Mouse (Mus musculus) embryonic facial prominence, embryonic 15.5 days (tissue): ENCODE results near the gene Zdhhc14. TPM values are rescaled to one million over a fixed set of nuclear protein-coding genes. Genes with fewer than 3 reads are reported as not detected.

Experiments used
- ATAC-seq: fragments of 200-750 bp; cut with Nextera tagmentation; 2 replicates; pipeline ENCODE4 v1.8.0; 2017; ENCODE audit warnings: low read depth, moderate TSS enrichment; ENCODE audit not compliant: insufficient number of reproducible peaks, low FRiP score, low TSS enrichment
- H3K27ac ChIP-seq: fragments of 300-500 bp; sonication (generic); replicated peaks from 2 replicates; pipeline ENCODE4 v1.5.1; 2015; ENCODE audit warnings: mild to moderate bottlenecking, inconsistent platforms
- H3K27me3 ChIP-seq: fragments of 300-500 bp; sonication (generic); 2 replicates; pipeline ENCODE4 v1.6.1; 2015; ENCODE audit warnings: inconsistent platforms
- H3K36me3 ChIP-seq: fragments of 300-500 bp; sonication (generic); 2 replicates; pipeline ENCODE4 v1.6.1; 2015; ENCODE audit warnings: mild to moderate bottlenecking, inconsistent platforms
- H3K4me1 ChIP-seq: fragments of 300-500 bp; sonication (generic); 2 replicates; pipeline ENCODE4 v1.6.1; 2015; ENCODE audit warnings: inconsistent platforms
- H3K4me2 ChIP-seq: fragments of 300-500 bp; sonication (generic); replicated peaks from 2 replicates; pipeline ENCODE4 v1.6.1; 2015; ENCODE audit warnings: mild to moderate bottlenecking, inconsistent platforms
- H3K4me3 ChIP-seq: fragments of 300-500 bp; sonication (generic); replicated peaks from 2 replicates; pipeline ENCODE4 v1.5.1; 2015; ENCODE audit warnings: mild to moderate bottlenecking, inconsistent platforms
- H3K9ac ChIP-seq: fragments of 300-500 bp; sonication (generic); 2 replicates; pipeline ENCODE4 v1.6.1; 2015; ENCODE audit warnings: inconsistent platforms
- H3K9me3 ChIP-seq: fragments of 300-500 bp; sonication (generic); replicated peaks from 2 replicates; pipeline ENCODE4 v1.6.1; 2016; ENCODE audit warnings: inconsistent platforms
- WGBS: fragments of 180-500 bp; shearing (Covaris S2); methylation state at CpG from one replicate; pipeline ENCODE4 v1.1.7; 2015; 5-methylcytosine and 5-hydroxymethylcytosine counted together
- polyA plus RNA-seq: library from polyadenylated mRNA; unstranded; fragments of >200 nt; fragmentation: Nextera tagmentation; extraction: Ambion mirVana; gene quantifications from 2 replicates; pipeline ENCODE4 v1.2.1, GENCODE M21; 2015

Gene Zdhhc14
- polyA plus RNA-seq, 1 experiment from 2014 or later: 5.2 TPM

DNA sequence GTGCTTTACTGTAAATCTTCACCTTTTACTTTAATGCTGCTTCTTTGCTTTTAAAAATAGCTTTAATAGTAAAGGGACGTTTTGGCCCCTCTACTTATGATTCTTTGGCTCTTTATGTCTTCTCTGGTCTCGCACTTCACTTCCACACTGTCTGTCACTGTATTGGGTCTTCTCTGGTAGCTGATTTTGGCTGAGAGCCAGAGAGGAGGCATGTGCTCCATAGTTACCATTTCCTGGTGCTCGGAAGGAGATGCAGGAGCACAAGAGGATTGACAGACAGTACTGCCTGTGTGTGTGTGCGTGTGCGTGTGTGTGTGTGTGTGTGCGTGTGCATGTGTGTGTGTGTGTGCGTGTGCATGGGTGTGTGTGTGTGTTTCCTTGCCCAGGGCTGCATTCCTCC, 14.2 kb downstream of the Zdhhc14 start:
- 43% methylated on average over 7 of the region's 7 CpGs for WGBS

DNA sequence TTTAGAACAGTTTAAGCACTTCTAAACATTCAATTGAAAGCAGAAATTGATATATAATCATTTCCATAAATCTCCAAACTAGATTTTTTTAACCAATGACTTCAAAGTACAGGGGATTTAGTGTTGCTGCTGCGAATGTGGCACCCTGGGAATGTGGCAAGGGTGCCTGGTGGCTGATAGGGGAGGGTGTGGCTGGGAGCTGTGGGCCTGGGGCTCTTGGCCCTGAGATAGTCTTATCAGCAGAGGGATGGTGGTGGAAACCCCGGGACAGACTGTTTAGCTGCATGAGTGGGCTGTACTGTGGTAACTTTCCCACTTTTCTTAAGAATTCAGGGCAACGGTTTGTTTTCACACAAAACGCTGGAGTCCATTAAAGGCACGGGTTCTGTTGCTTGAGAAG, 14.6 kb downstream of the Zdhhc14 start:
- H3K36me3 ChIP-seq: no peaks in the 10 kb centered on the region
- ATAC-seq: no peak

More for the DNA sequence above, 14.2 kb downstream of the Zdhhc14 start:
- Histone ChIP-seq H3K27ac (no peak overlapping the region), H3K9ac (no peak overlapping the region), H3K9me3 (no peaks in the 10 kb centered on the region), H3K27me3 (no peaks in the 10 kb centered on the region), H3K36me3 (no peaks in the 10 kb centered on the region), H3K4me2 (no peak overlapping the region), H3K4me3 (no peak overlapping the region), H3K4me1 (peaks cover 8% of the 10 kb centered on the region)
- ATAC-seq: no peak

DNA sequence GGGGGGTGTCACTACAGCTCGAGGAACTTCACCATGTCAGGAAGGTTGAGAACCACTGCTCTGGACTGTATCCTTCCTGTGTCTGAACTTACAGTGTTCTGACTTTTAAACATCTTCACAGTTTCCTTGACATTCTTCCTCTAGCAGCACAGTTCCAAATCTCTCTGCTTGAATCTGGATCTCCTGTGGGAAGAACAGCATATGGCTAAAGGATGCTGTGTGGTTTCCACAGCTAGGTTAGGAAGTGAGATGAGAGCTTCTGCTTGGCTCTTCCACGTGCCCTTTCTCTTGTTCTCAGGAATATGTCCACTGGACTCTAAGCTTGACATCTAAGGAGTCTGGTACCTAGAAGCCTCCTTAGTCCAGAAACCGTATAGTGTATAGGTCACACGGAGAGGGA, 15.7 kb downstream of the Zdhhc14 start:
- Histone ChIP-seq H3K27ac (no peak overlapping the region), H3K36me3 (no peaks in the 10 kb centered on the region), H3K9me3 (no peaks in the 10 kb centered on the region), H3K27me3 (no peaks in the 10 kb centered on the region), H3K4me1 (peaks cover 8% of the 10 kb centered on the region), H3K4me2 (no peak overlapping the region), H3K4me3 (no peak overlapping the region), H3K9ac (no peak overlapping the region)
- no peak for ATAC-seq
- WGBS: 76% methylated on average over 4 of the region's 4 CpGs

More for the DNA sequence above, 14.6 kb downstream of the Zdhhc14 start:
- Histone ChIP-seq H3K27ac (no peak overlapping the region), H3K4me3 (no peak overlapping the region), H3K4me2 (no peak overlapping the region), H3K9ac (no peak overlapping the region), H3K9me3 (no peaks in the 10 kb centered on the region), H3K4me1 (peaks cover 8% of the 10 kb centered on the region), H3K27me3 (no peaks in the 10 kb centered on the region)
- 51% methylated on average over 5 of the region's 5 CpGs for WGBS

DNA sequence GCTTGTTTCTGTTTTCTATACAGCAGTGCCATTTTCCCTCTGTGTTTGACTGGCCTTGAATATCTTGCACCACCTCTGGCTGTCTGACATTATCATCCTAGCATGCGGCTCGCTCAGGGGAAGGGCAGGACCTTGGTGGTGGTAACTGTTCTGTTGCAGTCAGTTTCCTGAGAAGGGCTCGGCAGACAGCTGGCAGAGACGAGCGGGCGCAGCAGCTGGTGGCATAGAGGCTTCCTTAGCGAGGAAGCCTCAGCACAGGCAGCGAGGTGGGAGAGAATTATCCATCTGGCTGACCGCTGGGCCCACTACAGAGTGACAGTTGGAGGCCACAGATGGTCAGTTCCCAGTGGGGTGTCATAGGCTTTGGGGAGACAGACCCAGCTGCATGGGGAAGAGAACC, 18.2 kb downstream of the Zdhhc14 start:
- Histone ChIP-seq H3K4me3 (no peak overlapping the region), H3K36me3 (no peaks in the 10 kb centered on the region), H3K27me3 (no peaks in the 10 kb centered on the region), H3K9ac (no peak overlapping the region), H3K9me3 (no peaks in the 10 kb centered on the region), H3K4me1 (peaks cover 8% of the 10 kb centered on the region), H3K4me2 (no peak overlapping the region), H3K27ac (no peak overlapping the region)
- ATAC-seq: no peak
- WGBS: 88% methylated on average over 9 of the region's 9 CpGs

DNA sequence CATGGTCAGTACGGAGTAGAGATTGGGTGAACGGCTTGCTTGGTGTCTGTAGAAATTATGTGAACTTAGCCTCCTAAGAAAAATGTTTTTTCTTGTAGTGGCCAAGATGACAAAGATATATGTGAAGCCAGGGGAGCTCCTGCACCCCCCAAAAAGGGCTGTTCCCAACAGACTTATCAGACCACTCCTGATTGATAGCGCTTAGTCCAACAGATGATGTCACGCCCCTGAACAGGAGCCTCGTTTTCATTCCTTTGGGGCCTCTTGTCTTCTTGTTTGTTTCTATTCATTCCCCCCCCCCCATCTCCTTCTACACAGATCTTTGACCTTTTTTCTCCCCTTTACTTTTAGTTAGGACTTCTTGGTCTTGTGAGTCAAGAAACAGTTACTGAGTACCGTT, 19.4 kb downstream of the Zdhhc14 start:
- Histone ChIP-seq H3K9me3 (no peaks in the 10 kb centered on the region), H3K27ac (no peak overlapping the region), H3K4me2 (no peak overlapping the region), H3K27me3 (no peaks in the 10 kb centered on the region), H3K9ac (no peak overlapping the region), H3K36me3 (no peaks in the 10 kb centered on the region), H3K4me3 (no peak overlapping the region), H3K4me1 (peaks cover 4% of the 10 kb centered on the region)
- WGBS: 89% methylated on average over 6 of the region's 6 CpGs
- no peak for ATAC-seq

DNA sequence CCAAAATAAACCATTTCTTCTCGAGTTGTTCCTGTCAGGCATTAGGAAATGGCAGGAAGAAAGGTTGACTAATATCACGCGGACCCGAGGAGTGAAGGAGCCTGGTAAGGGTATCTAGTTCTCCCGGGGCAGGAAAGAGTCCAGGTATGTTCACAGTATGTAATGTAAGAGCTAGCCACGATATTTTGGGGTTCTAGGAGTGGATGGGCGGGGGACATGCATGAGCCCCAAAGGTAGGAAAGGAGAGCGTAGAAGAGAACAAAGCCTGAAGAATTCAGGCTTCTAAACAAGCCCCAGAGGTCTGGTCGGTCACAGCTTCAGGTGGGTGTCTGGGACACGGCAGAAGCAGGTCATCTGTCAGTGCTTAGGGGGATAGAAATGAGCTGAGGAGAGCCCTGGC, 27.1 kb downstream of the Zdhhc14 start:
- no peaks in the 10 kb centered on the region for H3K9me3 ChIP-seq
- WGBS: 90% methylated on average over 10 of the region's 10 CpGs
- no peak for ATAC-seq
- no peak overlapping the region for H3K9ac ChIP-seq
- H3K4me2 ChIP-seq: no peak overlapping the region
- no peaks in the 10 kb centered on the region for H3K36me3 ChIP-seq
- H3K27ac ChIP-seq: no peak overlapping the region
- H3K4me3 ChIP-seq: no peak overlapping the region
- no peaks in the 10 kb centered on the region for H3K4me1 ChIP-seq
- H3K27me3 ChIP-seq: no peaks in the 10 kb centered on the region

DNA sequence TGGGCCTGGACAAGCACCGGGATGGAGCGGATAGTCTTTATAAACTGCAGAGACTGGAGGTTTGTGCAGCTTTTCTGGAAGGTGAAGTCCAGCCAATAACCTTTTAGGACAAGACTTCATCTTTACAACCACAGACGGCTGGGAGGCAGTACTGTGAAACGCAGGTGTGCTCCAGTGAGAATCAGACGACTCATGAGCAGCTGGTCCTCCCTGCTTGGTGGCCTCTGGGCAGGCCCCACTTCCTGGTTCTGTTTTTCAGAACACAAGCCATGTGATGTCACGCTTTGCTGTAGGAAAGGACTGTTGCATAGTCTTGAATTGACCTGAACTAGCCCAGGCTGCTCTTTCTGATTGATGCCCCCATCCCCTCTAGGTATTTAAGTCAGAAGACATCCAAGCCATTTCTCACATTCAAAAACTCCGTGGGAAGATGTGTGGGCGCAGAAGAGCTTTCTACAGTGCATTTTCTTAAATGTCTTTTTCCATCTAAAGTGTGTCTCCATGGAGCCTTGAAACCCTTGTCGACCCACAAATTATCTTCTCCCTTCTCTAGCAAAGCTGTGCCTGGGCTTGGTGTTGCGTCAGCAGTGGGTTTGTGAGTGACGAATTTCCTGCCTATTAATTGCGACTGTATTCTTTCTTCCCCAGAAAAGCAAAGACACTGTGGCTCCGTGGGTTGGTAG, 27.7 kb downstream of the Zdhhc14 start:
- Histone ChIP-seq H3K9ac (no peak overlapping the region), H3K4me3 (no peak overlapping the region), H3K9me3 (no peaks in the 10 kb centered on the region), H3K4me1 (no peaks in the 10 kb centered on the region), H3K36me3 (no peaks in the 10 kb centered on the region), H3K27me3 (no peaks in the 10 kb centered on the region), H3K4me2 (no peak overlapping the region), H3K27ac (no peak overlapping the region)
- no peak for ATAC-seq
- WGBS: 80% methylated on average over 13 of the region's 13 CpGs

DNA sequence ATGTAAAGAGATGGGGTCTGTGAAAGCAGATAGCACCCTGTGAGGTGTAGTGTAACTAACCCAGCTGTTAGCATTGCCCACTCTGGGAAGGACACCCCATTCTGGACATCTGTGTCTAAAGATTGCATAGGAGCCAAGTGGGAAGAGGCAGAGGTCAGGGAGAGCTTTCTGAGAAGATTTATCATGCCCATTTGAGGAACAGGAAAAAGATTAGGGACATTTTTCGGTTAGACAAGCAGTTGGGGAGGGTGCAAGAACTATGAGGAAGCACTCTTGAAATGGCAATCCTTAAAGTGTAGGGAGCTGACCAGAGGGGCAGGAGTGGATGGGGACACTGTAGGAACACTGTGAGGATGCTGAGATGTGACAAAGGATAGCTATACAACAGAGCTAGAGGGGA, 29.2 kb downstream of the Zdhhc14 start:
- Histone ChIP-seq H3K4me3 (no peak overlapping the region), H3K4me2 (no peak overlapping the region), H3K4me1 (no peaks in the 10 kb centered on the region), H3K27me3 (no peaks in the 10 kb centered on the region), H3K9me3 (no peaks in the 10 kb centered on the region), H3K9ac (no peak overlapping the region), H3K27ac (no peak overlapping the region), H3K36me3 (no peaks in the 10 kb centered on the region)
- 78% methylated on average over 1 of the region's 1 CpGs for WGBS
- no peak for ATAC-seq

DNA sequence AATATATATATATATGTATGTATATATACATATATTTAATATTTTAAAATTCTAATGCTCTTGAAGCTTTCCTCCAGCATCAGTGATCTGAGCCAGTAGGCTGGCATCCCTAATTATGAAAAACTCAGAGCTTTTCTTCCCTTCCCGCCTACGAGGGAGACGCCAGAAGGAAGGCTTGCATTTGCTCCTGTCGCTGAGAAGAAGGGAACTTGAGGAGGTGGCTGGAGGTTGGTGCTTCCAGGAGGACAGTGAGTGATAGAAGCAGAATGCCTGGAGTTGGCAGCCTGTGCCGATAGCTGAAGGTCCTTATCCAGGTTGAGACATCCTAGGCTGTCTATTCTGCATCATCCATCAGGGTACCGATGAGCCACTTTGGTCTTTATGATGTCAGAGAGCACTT, 37.2 kb downstream of the Zdhhc14 start:
- WGBS: 91% methylated on average over 6 of the region's 6 CpGs
- Histone ChIP-seq H3K27me3 (no peaks in the 10 kb centered on the region), H3K4me2 (no peak overlapping the region), H3K36me3 (no peaks in the 10 kb centered on the region), H3K4me3 (no peak overlapping the region), H3K27ac (no peak overlapping the region), H3K9ac (no peak overlapping the region), H3K9me3 (no peaks in the 10 kb centered on the region), H3K4me1 (no peaks in the 10 kb centered on the region)
- no peak for ATAC-seq

DNA sequence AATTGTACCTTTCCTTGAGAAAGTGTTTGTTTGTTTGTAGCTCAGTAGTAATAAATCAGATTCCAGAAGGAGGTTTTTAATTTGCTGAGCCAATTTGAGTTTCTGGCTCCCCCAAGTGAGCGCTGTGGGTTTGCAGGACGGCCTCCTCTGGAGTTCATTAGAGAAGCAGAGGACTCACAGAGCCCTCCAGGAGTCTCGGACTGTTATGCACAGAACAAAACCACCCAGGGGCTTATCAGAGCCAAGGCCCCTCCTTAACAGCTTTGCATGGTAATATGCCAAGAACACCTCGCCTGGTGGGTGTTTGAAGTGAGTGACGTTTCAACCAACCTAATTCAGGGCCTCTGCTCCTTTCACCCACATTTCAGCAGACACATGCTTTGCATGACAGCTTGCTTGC, 40.5 kb downstream of the Zdhhc14 start:
- Histone ChIP-seq H3K4me1 (no peaks in the 10 kb centered on the region), H3K27me3 (no peaks in the 10 kb centered on the region), H3K9ac (no peak overlapping the region), H3K27ac (no peak overlapping the region), H3K4me2 (no peak overlapping the region), H3K4me3 (no peak overlapping the region), H3K9me3 (no peaks in the 10 kb centered on the region), H3K36me3 (no peaks in the 10 kb centered on the region)
- 18% methylated on average over 5 of the region's 5 CpGs for WGBS
- no peak for ATAC-seq

DNA sequence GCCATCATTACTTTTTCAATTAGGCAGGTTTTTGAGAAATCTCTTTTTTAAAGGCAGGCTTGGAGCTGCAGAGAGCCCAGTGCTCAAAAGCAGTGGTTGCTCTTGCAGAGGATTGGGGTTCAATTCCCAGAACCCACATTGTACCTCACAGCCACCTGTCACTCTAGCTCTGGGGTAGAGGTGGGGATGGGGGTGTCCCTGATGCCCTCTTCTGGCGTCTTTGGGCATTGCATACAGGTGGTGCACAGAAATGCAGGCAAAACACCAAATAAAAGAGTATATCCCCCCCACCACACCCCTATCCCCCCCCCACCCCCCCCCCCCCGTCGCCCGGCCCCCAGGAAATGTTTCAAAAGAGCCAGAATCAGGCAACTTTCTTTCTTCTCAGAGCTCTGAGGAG, 43.0 kb downstream of the Zdhhc14 start:
- no peak overlapping the region for H3K9ac ChIP-seq
- H3K36me3 ChIP-seq: no peaks in the 10 kb centered on the region
- no peaks in the 10 kb centered on the region for H3K27me3 ChIP-seq
- WGBS: 46% methylated on average over 2 of the region's 4 CpGs
- no peak overlapping the region for H3K27ac ChIP-seq
- no peaks in the 10 kb centered on the region for H3K4me1 ChIP-seq
- H3K9me3 ChIP-seq: no peaks in the 10 kb centered on the region
- ATAC-seq: no peak
- H3K4me2 ChIP-seq: no peak overlapping the region
- no peak overlapping the region for H3K4me3 ChIP-seq
